Mouse (Mus musculus) yolk sac, embryonic 10.5 days (tissue): Measurements from ENCODE around the gene Slc39a11.

Experiments used
- DNase-seq: peaks from one replicate; pipeline ENCODE4 v3.0.0-alpha.2; 2017; ENCODE audit warnings: low spot score

Slc39a11 gene

GRCm38 (mm10) chr11:113632303-113632702 lies 17.6 kb downstream of the Slc39a11 start:
- peak; percentile 40 for DNase-seq

DNA sequence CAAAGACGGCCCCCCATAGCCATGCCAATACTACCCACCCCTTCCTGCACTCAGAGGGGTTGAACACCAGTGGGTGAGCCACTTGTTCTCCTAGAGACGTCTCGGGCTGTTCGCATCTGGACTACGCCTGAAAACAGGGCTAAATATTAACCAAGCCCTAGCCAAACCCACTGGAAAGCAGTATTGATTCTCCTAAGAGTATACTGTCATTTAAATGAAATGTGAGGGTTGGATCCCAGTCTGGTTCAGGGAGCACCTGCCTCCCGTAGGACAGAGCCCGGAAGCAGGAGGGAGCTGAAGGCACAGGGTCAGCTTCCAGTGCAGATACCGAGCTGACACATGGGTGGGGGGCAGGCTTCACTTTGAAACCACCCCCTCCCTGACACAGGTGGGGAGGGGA lies 18.0 kb downstream of the Slc39a11 start:
- peak; percentile 34 for DNase-seq

DNA sequence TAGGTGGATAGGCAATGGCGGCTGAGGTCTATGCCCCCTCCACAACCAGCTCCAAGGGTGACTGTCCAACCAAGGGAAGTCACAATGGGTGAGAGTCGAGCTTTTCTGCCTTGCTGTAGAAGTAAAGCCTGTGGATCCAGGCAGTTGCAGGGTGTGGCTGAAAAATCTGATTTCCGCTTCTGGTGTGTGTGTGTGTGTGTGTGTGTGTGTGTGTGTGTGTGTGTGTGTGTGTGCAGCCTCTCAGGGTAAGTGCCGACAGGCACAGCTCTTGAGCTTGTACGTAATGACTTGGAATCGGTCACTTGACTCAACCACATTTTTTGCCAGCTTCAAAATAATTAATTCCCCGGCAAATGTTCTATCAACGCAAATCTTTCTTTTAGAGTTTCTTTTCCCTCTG lies 18.6 kb downstream of the Slc39a11 start:
- DNase-seq = no peak

GRCm38 (mm10) chr11:113630642-113631041 lies 19.2 kb downstream of the Slc39a11 start:
- no peak for DNase-seq

DNA sequence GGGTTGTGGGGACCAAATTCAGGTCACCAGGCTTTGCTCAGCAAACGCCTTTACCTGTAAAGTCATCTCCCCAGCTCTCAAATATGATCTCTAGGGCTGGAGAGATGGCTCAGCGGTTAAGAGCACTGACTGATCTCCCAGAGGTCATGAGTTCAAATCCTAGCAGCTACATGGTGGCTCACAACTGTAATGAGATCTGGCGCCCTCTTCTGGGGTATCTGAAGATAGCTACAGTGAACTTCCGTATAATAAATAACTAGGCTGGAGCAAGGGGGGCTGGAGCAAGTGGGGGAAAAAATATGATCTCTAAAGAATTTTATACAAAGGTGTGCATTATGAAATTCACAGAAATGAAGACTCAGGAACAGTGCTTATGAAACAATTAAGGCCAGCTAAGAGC lies 22.1 kb downstream of the Slc39a11 start:
- DNase-seq = no peak

DNA sequence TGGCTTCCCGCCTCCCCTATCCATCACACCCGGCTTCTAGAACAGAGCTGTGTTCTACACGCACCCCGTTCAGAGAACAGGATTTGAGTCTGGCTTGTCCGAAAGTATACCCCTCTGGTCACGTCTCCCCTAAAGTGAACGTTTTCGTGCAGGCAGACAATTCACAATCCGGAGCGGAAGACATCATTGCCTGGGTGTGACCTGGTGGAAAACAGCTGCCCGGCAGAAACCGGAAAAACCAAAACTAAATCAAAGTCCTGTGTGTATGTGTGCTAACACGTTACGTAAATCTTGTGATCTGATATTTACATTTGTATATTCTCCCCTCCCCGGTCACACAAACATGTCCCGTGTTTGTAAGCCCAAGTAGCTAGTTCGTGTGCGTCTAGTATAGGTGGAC lies 24.4 kb downstream of the Slc39a11 start:
- no peak for DNase-seq

DNA sequence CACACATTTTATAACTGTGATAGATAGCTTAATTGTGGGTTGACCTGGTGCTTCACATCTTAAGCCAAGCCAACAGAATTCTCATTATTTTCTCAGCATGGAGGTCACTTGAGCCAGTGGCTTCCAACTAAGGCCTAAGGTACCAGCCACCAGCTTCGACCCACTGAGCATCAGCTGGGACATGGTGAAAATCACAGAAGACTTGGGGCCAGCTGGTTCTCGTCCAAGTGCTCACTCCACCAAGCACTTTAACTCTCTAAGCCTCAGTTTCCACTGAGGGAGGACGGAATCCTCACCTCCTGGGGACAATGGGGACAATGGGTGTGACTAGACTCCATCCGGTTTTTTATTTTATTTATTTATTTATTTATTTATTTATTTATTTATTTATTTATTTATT lies 27.9 kb downstream of the Slc39a11 start:
- DNase-seq = no peak

DNA sequence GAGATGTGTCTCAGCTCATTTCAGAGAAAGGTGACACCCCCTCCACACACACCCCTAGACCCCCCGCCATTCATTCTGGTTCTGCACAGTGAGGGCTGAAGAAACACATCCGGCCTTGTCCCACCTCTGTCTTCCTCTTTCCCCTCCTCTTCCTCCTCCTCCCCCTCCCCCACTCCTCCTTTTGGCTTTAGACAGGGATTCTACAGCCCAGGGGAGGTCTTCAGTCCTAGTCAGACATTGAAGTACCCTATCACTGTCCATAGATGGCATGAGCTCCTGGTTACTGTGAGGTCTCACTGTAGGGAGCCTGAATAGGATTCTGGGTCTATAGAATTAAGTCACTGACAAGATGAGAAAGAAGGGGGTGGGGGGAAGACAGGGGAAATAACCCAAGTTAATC lies 28.9 kb downstream of the Slc39a11 start:
- DNase-seq = no peak

- no peak for DNase-seq
Measured at GRCm38 (mm10) chr11:113619420-113620080, 30.3 kb downstream of the Slc39a11 start.

- DNase-seq = peak; percentile 34
Measured at GRCm38 (mm10) chr11:113618672-113619419, 31.0 kb downstream of the Slc39a11 start, which contains the start of gene Sstr2. Gene Sstr2, plus strand, starts transcription at chr11:113619342.

DNA sequence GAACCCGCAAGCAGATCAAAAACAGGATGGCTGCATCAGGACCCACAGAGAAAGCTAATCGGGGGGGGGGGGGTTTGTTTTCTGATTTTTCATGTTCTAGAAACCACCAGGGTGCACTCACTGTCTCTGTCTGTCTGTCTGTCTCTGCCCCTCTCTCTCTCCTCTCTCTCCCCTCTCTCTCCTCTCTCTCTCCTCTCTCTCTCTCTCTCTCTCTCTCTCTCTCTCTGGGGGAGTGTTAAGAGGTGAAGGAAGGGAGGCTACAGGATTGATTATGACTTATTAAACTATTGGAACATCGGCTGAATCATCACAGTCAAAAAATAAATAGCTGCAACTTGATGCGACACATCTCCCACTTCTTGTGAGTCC lies 31.6 kb downstream of the Slc39a11 start:
- DNase-seq = no peak

DNA sequence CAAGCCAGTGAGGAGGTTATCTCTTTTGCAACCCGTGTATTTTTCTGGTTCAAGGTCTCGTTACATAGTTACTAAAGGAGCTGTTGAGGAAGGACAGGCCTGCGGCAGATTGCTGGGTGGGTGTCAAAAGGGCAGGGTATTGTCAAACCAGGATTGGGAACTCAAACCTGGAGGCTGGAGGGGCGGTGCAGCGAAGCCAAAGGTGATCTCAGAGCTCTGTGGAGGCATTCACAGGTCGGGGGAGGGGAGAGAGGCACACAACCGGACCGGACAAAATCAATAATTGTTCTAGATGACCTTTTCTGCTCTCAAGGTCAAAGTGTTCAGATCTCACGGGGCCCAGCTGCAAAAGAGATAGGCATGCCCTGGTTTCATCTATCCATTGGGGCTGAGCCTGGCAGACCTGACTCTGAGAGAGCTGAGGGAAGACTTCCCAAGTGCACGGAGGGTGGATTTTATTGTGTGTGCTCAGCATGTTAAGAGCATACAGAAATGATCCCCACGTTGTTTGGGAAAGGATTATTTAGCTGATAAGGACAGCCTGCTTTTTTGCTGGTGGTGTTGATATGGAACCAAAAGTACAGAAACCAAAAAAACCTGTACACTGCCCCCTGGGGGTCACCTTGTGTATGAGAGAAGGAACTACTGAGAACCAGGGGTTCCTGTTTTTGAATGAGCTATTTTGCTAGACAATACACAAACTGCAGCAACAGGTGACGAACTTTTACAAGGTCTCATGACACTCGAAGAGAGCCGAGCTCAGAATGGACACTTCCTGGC lies 32.6 kb downstream of the Slc39a11 start:
- DNase-seq = peak; percentile 69

GRCm38 (mm10) chr11:113614476-113614875 lies 35.4 kb downstream of the Slc39a11 start:
- no peak for DNase-seq

GRCm38 (mm10) chr11:113611664-113612611 lies 37.9 kb downstream of the Slc39a11 start:
- DNase-seq = peak; percentile 44

DNA sequence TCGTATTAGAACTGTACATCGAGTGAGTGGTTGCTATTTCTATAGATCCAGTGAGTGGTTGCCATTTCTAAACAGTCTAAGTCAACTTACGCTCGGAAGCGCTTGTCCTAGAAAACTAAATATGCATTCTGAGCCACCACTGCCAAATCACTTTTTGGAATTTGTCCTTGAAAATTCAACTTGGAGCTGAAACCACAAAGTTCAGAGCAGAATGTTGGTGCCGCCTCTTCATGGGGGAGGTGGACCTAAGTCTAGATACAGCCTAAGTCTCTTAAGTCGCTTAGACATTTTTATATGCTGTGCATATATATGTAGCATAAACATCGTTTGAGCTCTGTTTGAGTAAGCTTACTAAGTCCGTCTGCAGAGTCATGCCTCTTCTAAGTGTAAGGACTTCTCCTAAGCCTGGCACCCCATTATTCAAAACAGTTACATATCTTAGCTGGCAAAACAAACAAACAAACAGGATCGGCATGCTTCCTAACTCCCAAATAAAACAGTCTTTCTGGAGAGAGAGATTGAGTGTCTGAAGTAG lies 38.7 kb downstream of the Slc39a11 start:
- DNase-seq = no peak

GRCm38 (mm10) chr11:113610266-113610665 lies 39.6 kb downstream of the Slc39a11 start:
- no peak for DNase-seq

DNA sequence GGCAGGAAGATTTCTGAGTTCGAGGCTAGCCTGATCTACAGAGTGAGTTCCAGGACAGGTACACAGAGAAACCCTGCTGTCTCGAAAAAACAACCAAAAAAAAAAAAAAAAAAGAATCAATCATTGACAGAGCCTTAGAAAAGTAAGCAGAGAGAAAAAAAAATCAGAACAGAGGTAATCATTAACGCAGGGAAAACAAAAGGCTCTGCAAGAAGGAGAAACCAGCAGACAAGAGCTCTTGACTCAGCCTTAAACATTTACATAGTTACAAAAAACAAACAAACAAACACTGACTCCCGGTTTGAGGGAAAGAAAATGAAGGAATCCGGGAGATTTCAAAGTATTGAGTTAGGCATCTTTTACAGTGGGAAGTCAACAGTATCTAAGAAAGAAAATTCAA lies 40.3 kb downstream of the Slc39a11 start:
- DNase-seq = peak; percentile 22

DNA sequence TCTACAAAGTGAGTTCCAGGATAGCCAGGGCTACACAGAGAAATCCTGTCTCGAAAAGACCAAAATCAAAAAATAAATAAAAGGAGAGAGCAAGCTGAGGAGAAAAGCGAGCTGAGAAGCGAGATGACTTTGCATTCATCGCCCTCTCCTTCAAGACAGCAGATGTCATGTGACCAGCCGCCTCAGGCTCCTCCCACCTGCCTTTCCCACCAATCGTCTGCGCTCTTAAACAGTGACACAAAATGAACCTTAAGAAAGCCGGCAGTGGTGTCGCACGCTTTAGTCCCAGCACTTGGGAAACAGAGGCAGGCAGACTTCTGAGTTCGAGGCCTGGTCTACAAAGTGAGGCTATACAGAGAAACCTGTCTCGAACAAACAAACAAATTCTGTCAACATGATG lies 42.3 kb downstream of the Slc39a11 start:
- no peak for DNase-seq

GRCm38 (mm10) chr11:113601616-113602343 lies 48.1 kb downstream of the Slc39a11 start:
- DNase-seq = no peak

DNA sequence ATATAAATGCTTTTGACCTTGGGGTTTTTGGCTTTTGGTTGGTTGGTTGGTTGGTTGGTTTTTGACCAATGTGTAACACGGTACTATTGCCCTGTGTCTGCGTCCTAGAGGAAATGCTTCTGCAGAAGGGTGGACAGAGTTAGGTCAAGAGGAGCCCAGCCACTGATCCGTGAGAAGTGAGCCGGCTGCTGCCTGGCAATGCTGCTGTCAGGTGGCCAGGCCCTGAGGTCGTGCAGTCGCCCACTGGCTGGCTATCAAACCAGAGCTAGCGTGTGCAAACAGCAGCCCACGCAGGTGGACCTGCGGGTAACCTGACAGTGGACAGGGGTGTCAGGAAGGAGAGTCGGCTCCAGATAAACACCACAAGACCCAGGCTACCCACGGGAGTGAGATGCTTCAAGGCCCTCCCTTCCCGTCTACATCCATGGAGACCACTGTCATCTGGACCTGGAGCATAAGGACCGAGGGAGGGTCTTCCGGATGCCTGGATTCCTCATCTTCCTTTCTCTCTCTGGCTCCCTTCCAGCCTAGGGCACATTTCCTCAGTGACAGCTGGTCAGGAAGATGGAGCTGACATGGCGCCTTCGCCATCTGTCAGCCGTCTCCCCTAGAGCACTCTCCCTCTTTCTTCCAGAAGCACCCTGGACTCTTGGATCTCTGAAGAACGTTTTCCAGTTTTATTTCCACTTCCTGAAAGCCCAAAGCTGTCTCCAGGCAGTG lies 49.2 kb downstream of the Slc39a11 start:
- no peak for DNase-seq
